Mouse (Mus musculus) spleen, adult 12 weeks (tissue): Measurements from ENCODE around the gene Tmem223.
"Not testable (repeated sequence)": the region's sequence is repeated elsewhere in the genome, so short reads cannot be mapped to it uniquely, and the experiment has no call there.

Source experiments
- DNase-seq: peaks from one replicate; pipeline ENCODE4 v3.0.0; 2022; ENCODE audit warnings: low spot score

Gene Tmem223

GRCm38 (mm10) chr19:8770567-8771270 lies at the start of gene Tmem223:
TSS of gene Tmem223 (plus strand) at chr19:8770996.
- peak; percentile 67 for DNase-seq

GRCm38 (mm10) chr19:8721378-8721777 lies 49.4 kb upstream of the Tmem223 start:
- DNase-seq: no peak

- DNase-seq: no peak
These were observed 48.8 kb upstream of the Tmem223 start for GRCm38 (mm10) chr19:8722021-8722420.

DNA sequence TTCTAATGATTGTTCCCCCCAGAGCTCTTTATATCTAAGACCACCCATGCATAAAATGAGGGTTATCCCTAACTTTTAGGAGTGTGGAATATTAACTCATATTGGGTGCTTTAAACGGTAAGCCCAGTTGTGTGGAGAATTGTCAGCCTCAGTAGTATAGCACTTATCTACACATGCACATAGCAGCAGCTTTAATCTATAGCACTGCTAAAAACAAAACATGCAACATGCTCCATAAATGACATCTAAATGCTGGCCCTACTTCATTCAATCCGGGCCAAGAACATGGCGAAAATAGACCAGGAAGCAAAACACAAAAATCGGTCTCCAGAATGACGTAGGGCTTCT lies 48.3 kb upstream of the Tmem223 start:
- no peak for DNase-seq

- DNase-seq: peak; percentile 95
These were observed 47.8 kb upstream of the Tmem223 start, which contains the start of gene Slc3a2 for GRCm38 (mm10) chr19:8722907-8723573. TSS of gene Slc3a2 (minus strand) at chr19:8723369.

GRCm38 (mm10) chr19:8723574-8724346 lies 47.0 kb upstream of the Tmem223 start:
- DNase-seq: no peak

DNA sequence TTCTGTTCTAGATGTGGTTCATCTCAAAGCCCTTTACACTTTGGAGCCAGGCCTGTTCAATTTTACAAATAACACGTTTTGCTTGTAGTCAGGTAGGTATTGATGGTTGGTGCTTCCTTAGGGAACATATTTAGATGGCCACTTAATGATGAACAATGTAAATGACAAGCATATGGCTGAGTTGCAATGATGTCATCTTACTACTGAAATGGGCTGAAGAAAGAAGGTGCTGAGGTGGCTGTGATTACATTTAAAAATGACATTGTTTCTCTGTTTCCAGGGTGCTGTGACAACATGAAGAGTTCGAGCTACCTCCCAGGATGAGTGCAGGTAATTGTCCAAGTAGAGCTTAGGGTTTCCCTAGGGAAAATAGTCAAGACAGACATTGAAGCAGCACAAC lies 46.4 kb upstream of the Tmem223 start:
- DNase-seq: no peak

- no peak for DNase-seq
These were observed 45.6 kb upstream of the Tmem223 start for GRCm38 (mm10) chr19:8725081-8725613.

GRCm38 (mm10) chr19:8726609-8727390 lies 44.0 kb upstream of the Tmem223 start:
- no peak for DNase-seq

DNA sequence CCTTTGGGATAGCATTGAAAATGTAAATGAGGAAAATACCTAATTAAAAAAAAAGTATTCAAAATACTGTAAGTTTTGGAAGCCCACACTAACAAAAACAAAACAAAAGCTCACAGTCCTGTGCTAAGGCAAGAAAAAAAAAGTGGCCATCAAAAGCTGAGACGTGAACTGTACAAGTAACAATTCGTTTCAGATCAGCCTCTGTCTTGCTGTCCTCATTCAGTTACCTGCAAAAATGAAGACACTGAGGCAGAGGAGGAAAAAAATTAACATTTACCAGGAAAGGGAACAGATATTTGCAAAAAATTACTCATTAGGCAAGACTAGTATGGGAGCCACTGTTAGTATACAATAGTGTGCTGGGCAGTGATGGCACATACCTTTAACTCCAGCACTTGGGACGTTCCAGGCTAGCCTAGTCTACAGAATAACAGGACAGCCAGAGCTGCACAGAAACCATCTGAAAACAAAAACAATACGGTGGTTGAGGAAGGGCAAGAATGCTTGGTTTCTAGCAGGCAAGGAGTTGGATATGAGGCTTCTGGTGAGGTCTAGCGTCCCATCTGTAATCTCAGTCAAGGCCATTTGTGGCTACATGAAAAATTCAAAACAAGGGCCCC lies 43.2 kb upstream of the Tmem223 start:
- DNase-seq: no peak

DNA sequence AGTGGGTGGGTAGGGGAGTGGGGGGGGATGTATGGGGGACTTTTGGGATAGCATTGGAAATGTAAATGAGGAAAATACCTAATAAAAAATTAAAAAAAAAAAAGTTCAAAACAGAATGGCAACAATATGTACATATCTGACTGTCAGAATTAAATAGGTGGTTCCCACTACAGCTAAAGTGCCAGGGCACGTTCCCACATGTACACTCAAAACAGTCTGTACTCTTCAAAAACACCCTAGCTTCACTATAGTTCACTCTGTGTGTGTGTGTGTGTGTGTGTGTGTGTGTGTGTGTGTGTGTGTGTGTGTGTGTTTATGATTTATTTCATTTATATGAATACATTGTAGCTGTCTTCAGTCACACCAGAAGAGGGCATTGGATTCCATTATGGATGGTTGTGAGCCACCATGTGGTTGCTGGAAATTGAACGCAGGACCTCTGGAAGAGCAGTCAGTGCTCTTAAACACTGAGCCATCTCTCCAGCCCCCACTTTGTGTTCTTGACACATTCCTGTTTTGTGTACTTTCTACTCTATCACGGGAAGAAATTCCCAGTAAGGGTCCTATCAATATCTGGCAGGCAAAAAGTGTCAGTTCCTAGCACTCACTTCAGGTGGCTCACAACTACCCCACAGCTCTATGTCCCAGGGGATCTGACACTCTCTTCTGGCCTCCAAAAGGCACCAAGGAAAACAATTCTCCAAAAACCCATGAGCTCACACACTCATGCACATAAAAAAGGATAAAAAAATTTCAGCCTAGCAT lies 42.3 kb upstream of the Tmem223 start:
- not testable (repeated sequence) for DNase-seq

- DNase-seq: no peak
These were observed 36.5 kb upstream of the Tmem223 start for GRCm38 (mm10) chr19:8734334-8734733.

DNA sequence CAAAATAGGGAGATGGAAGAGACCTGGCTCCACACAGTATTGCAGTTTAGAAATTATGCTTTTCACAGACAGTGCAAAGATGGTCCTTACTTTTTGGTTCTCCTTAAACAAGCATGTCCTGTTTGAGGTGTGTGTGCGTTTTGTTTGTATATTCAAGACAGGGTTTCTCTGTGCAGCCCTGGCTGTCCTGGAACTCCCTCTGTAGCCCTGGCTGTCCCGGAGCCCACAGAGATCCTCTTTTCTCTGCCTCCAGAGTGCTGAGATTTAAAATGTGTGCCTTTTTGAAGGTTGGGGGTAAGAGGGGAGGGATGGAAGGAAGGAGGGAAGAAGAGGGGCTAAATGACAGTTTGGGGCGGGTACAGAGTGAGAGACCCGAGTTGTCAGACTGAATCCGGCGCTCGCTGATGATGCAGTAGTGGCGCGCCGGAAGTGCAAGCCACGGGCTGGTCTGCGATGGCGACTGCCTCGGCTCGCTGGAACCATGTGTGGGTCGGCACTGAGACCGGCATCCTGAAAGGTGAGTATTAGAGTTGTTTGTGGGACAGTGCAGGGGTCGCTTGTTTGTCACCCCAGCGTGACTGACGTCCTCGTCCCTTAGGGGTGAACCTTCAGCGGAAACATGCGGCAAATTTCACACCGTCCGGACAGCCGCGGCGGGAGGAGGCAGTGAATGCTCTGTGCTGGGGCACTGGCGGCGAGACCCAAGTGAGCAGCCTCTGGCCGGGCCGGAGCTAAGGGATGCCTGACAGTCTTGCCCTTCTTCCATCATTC lies 35.2 kb upstream of the Tmem223 start, which contains the start of gene Wdr74:
TSS of gene Wdr74 (plus strand) at position 439 of the 771 bp plus-strand sequence.
- peak; percentile 86 for DNase-seq

DNA sequence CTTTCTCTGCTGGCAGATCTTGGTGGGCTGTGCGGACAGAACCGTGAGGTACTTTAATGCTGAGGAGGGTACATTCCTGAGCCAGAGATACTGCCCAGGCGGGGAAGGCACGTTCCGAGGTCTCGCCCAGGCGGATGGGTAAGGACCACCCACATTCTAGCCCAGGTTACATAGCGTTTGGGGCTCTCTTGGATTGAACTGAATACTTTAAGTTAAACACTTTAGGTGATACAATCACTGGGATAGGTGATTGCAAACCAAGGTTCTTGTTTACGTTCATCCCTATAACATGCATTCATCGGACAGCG lies 34.7 kb upstream of the Tmem223 start:
- DNase-seq: no peak

DNA sequence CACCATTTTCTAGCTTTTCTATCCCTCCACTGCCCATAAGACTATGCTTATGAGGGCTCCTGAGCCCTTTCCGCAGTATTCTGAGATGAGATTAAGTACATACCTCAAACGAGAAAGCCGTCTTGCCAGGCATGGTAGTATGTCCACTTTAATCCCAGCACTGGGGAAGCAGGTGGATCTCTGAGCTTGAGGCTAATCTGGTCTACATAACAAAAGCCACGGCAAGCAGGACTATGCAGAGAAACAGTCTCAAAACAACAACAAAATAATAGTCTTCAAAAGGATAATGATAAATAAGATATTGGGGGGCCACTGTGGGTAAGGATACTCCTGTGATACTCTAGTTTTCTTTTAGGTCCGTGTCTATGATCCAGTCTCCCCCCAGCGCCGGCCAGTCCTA lies 31.9 kb upstream of the Tmem223 start:
- DNase-seq: no peak

- DNase-seq: no peak
These were observed 31.1 kb upstream of the Tmem223 start for GRCm38 (mm10) chr19:8739646-8740045.

- no peak for DNase-seq
These were observed 30.2 kb upstream of the Tmem223 start, which contains the start of gene 1700092M07Rik for GRCm38 (mm10) chr19:8740603-8741002. TSS of gene 1700092M07Rik (plus strand) at chr19:8740718.

- DNase-seq: peak; percentile 95
These were observed 29.4 kb upstream of the Tmem223 start, which contains the start of gene Stx5a for GRCm38 (mm10) chr19:8741243-8741869. TSS of gene Stx5a (plus strand) at chr19:8741413.

- no peak for DNase-seq
These were observed 28.6 kb upstream of the Tmem223 start for GRCm38 (mm10) chr19:8742176-8742575.
